Mouse (Mus musculus): ENCODE data around the gene Barhl1. TPM values are rescaled to one million over a fixed set of nuclear protein-coding genes. Genes with fewer than 3 reads are reported as not detected.

The Barhl1 gene
- polyA plus RNA-seq (2015; fragmentation: Nextera tagmentation; extraction: Ambion mirVana): 0.06 TPM in 1 of 2 replicates, not detected in the other

- WGBS: 3% methylated on average over 18 of the region's 18 CpGs
- 0 out of 2 replicates have a peak, but pooled peaks have one; percentile 10 for ATAC-seq
- Histone ChIP-seq H3K27me3 (replicated peaks) (peaks cover 91% of the 10 kb centered on the region), H3K4me3 (replicated peaks) (peak within 1 kb of the TSS; percentile 15), H3K4me2 (replicated peaks) (peak within 1 kb of the TSS; percentile 47), H3K9me3 (no peaks in the 10 kb centered on the region), H3K27ac (no peak within 1 kb of the TSS), H3K4me1 (replicated peaks) (peaks cover 8% of the 10 kb centered on the region), H3K36me3 (no peaks in the 10 kb centered on the region), H3K9ac (no peak within 1 kb of the TSS)
Measured at GRCm38 (mm10) chr2:28916513-28916865, at the start of gene Barhl1. Gene Barhl1, minus strand, starts transcription at chr2:28916668.

- no peak overlapping the region for H3K27ac ChIP-seq
- H3K36me3 ChIP-seq: no peaks in the 10 kb centered on the region
- H3K4me3 ChIP-seq (replicated peaks): no peak overlapping the region
- 0 out of 2 replicates have a peak, but pooled peaks cover 2% of the 10 kb centered on the region for H3K4me1 ChIP-seq (replicated peaks)
- H3K9ac ChIP-seq: no peak overlapping the region
- H3K27me3 ChIP-seq (replicated peaks): no peaks in the 10 kb centered on the region
- H3K9me3 ChIP-seq: no peaks in the 10 kb centered on the region
- no peak overlapping the region for H3K4me2 ChIP-seq (replicated peaks)
- ATAC-seq: no peak
- WGBS: 67% methylated on average over 6 of the region's 6 CpGs
Measured at GRCm38 (mm10) chr2:28963565-28963964, 47.1 kb upstream of the Barhl1 start.

GRCm38 (mm10) chr2:28961636-28962035 is 45.2 kb upstream of the Barhl1 start:
- Histone ChIP-seq H3K27me3 (replicated peaks) (no peaks in the 10 kb centered on the region), H3K36me3 (no peaks in the 10 kb centered on the region), H3K27ac (no peak overlapping the region), H3K9ac (no peak overlapping the region), H3K4me2 (replicated peaks) (no peak overlapping the region), H3K4me3 (replicated peaks) (no peak overlapping the region), H3K4me1 (replicated peaks) (0 out of 2 replicates have a peak, but pooled peaks cover under 1% of the 10 kb centered on the region), H3K9me3 (no peaks in the 10 kb centered on the region)
- ATAC-seq: no peak
- 71% methylated on average over 5 of the region's 5 CpGs for WGBS

GRCm38 (mm10) chr2:28961024-28961585 is 44.6 kb upstream of the Barhl1 start:
- Histone ChIP-seq H3K27me3 (replicated peaks) (no peaks in the 10 kb centered on the region), H3K4me2 (replicated peaks) (no peak overlapping the region), H3K4me3 (replicated peaks) (no peak overlapping the region), H3K9me3 (no peaks in the 10 kb centered on the region), H3K9ac (no peak overlapping the region), H3K27ac (no peak overlapping the region), H3K36me3 (no peaks in the 10 kb centered on the region), H3K4me1 (replicated peaks) (no peaks in the 10 kb centered on the region)
- 82% methylated on average over 15 of the region's 15 CpGs for WGBS
- ATAC-seq: no peak

- Histone ChIP-seq H3K9ac (no peak overlapping the region), H3K36me3 (no peaks in the 10 kb centered on the region), H3K4me3 (replicated peaks) (no peak overlapping the region), H3K4me2 (replicated peaks) (no peak overlapping the region), H3K4me1 (replicated peaks) (no peaks in the 10 kb centered on the region), H3K27ac (no peak overlapping the region), H3K9me3 (no peaks in the 10 kb centered on the region), H3K27me3 (replicated peaks) (no peaks in the 10 kb centered on the region)
- 77% methylated on average over 4 of the region's 4 CpGs for WGBS
- ATAC-seq: no peak
Measured at GRCm38 (mm10) chr2:28956874-28957273, 40.4 kb upstream of the Barhl1 start.

- ATAC-seq: no peak
- Histone ChIP-seq H3K4me1 (replicated peaks) (no peaks in the 10 kb centered on the region), H3K9me3 (no peaks in the 10 kb centered on the region), H3K27ac (no peak overlapping the region), H3K36me3 (no peaks in the 10 kb centered on the region), H3K4me2 (replicated peaks) (no peak overlapping the region), H3K9ac (no peak overlapping the region), H3K4me3 (replicated peaks) (no peak overlapping the region), H3K27me3 (replicated peaks) (no peaks in the 10 kb centered on the region)
- WGBS: 89% methylated on average over 9 of the region's 9 CpGs
Measured at GRCm38 (mm10) chr2:28954595-28954994, 38.1 kb upstream of the Barhl1 start.

GRCm38 (mm10) chr2:28952981-28953380 is 36.5 kb upstream of the Barhl1 start:
- ATAC-seq: no peak
- Histone ChIP-seq H3K4me3 (replicated peaks) (no peak overlapping the region), H3K9me3 (no peaks in the 10 kb centered on the region), H3K4me2 (replicated peaks) (no peak overlapping the region), H3K9ac (no peak overlapping the region), H3K4me1 (replicated peaks) (no peaks in the 10 kb centered on the region), H3K27me3 (replicated peaks) (no peaks in the 10 kb centered on the region), H3K27ac (no peak overlapping the region), H3K36me3 (no peaks in the 10 kb centered on the region)
- 27% methylated on average over 8 of the region's 8 CpGs for WGBS

- ATAC-seq: no peak
- no peaks in the 10 kb centered on the region for H3K27me3 ChIP-seq (replicated peaks)
Measured at GRCm38 (mm10) chr2:28946312-28946711, 29.8 kb upstream of the Barhl1 start.

GRCm38 (mm10) chr2:28945388-28945787 is 28.9 kb upstream of the Barhl1 start:
- WGBS: 70% methylated on average over 6 of the region's 6 CpGs
- H3K27me3 ChIP-seq (replicated peaks): no peaks in the 10 kb centered on the region
- H3K4me3 ChIP-seq (replicated peaks): no peak overlapping the region
- ATAC-seq: no peak
- no peak overlapping the region for H3K27ac ChIP-seq
- H3K9me3 ChIP-seq: no peaks in the 10 kb centered on the region
- H3K4me2 ChIP-seq (replicated peaks): no peak overlapping the region
- no peak overlapping the region for H3K9ac ChIP-seq
- H3K36me3 ChIP-seq: no peaks in the 10 kb centered on the region
- no peaks in the 10 kb centered on the region for H3K4me1 ChIP-seq (replicated peaks)

More at GRCm38 (mm10) chr2:28946312-28946711, 29.8 kb upstream of the Barhl1 start:
- H3K4me1 ChIP-seq (replicated peaks): no peaks in the 10 kb centered on the region
- WGBS: 79% methylated on average over 3 of the region's 3 CpGs
- no peaks in the 10 kb centered on the region for H3K36me3 ChIP-seq
- H3K4me3 ChIP-seq (replicated peaks): no peak overlapping the region
- no peak overlapping the region for H3K4me2 ChIP-seq (replicated peaks)
- no peak overlapping the region for H3K9ac ChIP-seq
- H3K27ac ChIP-seq: no peak overlapping the region
- no peaks in the 10 kb centered on the region for H3K9me3 ChIP-seq

GRCm38 (mm10) chr2:28943666-28944516 is 27.4 kb upstream of the Barhl1 start:
- Histone ChIP-seq H3K4me2 (replicated peaks) (no peak overlapping the region), H3K27me3 (replicated peaks) (no peaks in the 10 kb centered on the region), H3K4me1 (replicated peaks) (no peaks in the 10 kb centered on the region), H3K9ac (no peak overlapping the region), H3K4me3 (replicated peaks) (no peak overlapping the region), H3K27ac (no peak overlapping the region), H3K36me3 (no peaks in the 10 kb centered on the region), H3K9me3 (no peaks in the 10 kb centered on the region)
- WGBS: 49% methylated on average over 30 of the region's 30 CpGs
- ATAC-seq: no peak

- Histone ChIP-seq H3K27me3 (replicated peaks) (no peaks in the 10 kb centered on the region), H3K4me1 (replicated peaks) (no peaks in the 10 kb centered on the region), H3K4me2 (replicated peaks) (no peak overlapping the region), H3K9ac (no peak overlapping the region), H3K4me3 (replicated peaks) (no peak overlapping the region), H3K27ac (no peak overlapping the region), H3K9me3 (no peaks in the 10 kb centered on the region), H3K36me3 (no peaks in the 10 kb centered on the region)
- WGBS: 71% methylated on average over 7 of the region's 7 CpGs
- ATAC-seq: no peak
Measured at GRCm38 (mm10) chr2:28938997-28939396, 22.5 kb upstream of the Barhl1 start.

- ATAC-seq: no peak
- Histone ChIP-seq H3K9ac (no peak overlapping the region), H3K9me3 (no peaks in the 10 kb centered on the region), H3K27me3 (replicated peaks) (no peaks in the 10 kb centered on the region), H3K36me3 (no peaks in the 10 kb centered on the region), H3K4me2 (replicated peaks) (no peak overlapping the region), H3K4me1 (replicated peaks) (no peaks in the 10 kb centered on the region), H3K4me3 (replicated peaks) (no peak overlapping the region), H3K27ac (no peak overlapping the region)
- WGBS: 85% methylated on average over 3 of the region's 3 CpGs
Measured at GRCm38 (mm10) chr2:28930571-28930970, 14.1 kb upstream of the Barhl1 start.

GRCm38 (mm10) chr2:28923912-28924311 is 7.4 kb upstream of the Barhl1 start:
- Histone ChIP-seq H3K4me2 (replicated peaks) (no peak overlapping the region), H3K4me1 (replicated peaks) (no peaks in the 10 kb centered on the region), H3K27me3 (replicated peaks) (peaks cover 30% of the 10 kb centered on the region), H3K4me3 (replicated peaks) (no peak overlapping the region), H3K9ac (no peak overlapping the region), H3K36me3 (no peaks in the 10 kb centered on the region), H3K9me3 (no peaks in the 10 kb centered on the region), H3K27ac (no peak overlapping the region)
- WGBS: under 1% methylated on average over 4 of the region's 4 CpGs
- ATAC-seq: no peak
